Mouse (Mus musculus): ENCODE results near the gene Gm37240.

Gene Gm37240

GRCm38 (mm10) chr3:85140488-85140887 is 746.8 kb downstream of the Gm37240 start:
- no peak for DNase-seq (ENCODE audit: low spot score in 2 of 2)

DNA sequence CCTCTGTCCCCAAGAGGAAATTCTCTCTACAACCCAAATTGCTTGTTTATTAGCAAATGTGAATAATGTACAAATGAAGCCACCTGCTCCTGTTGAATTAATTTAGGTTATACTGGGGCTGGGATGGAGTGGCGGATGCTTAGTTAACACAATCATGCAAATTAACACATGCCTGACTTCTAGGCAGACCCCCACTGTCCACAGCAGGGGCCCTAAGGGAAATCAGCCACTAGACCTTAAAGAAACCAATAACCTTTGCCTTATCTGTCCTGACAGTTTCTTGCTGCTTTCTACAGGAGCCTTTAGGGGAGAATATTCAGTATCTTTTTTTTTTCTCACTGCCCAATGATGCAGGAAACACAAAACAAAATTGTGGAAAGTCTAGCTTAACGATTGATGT is 748.9 kb downstream of the Gm37240 start:
- no peak for DNase-seq (ENCODE audit: low spot score in 2 of 2)

DNA sequence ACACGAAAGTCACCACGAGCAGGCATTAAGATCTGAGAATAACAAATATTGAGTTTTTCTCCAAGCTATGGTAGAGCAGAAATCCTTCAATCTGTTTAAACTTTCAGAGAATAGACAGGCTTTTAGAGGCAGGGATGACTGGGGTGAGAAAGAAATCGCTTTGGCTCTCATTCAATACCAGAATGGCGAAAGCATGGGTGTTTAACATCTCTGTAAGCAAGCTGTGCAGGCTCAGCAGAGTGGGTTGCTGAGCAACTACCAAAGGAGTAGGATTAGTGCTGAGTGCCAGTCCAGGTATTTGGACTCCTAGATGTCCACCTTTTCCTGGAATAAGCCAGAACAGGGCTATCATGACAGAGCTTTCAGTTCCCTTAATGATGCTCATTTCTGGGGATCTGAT is 753.8 kb downstream of the Gm37240 start:
- DNase-seq (ENCODE audit: low spot score in 2 of 2): no peak

GRCm38 (mm10) chr3:85131878-85132277 is 755.4 kb downstream of the Gm37240 start:
- no peak for DNase-seq (ENCODE audit: low spot score in 2 of 2)

DNA sequence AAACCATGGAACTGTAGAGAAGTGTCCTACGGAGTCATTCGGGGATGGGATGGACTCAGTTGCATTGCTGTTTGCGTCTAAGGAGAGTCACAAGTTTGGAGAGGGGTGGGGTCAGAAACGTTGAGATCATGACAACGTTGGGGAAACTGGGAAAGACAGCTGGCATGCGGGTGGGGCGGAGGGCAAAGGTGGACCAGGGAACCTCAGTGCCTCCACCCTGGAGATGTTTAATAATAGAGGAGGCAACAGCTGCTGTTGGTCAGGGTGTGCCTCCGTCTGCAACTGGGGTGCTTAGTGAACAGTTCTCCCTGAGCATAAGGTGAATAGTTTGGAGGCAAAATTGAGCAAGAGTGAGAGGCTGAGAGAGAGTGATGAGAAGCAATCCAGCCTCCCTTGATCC is 758.8 kb downstream of the Gm37240 start:
- no peak for DNase-seq (ENCODE audit: low spot score in 2 of 2)

DNA sequence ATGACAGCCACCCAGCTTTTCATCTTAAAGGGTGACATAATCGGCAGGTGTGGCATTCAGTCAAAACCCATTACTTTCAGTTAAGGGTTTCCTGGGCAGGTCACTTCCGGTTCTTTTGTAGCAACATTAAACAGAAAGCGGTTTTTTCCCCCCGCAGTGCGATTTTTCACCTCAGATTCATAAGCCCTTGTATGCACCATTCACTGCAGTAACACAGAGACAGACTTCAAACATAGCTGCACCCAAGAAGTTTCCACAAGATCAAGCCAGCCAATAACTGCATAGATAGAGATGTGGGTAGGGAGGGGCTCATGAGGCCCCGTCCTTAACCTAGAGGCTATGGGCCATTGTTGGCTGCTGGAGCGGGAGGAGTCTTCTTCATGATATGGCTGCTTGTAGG is 760.3 kb downstream of the Gm37240 start:
- DNase-seq (ENCODE audit: low spot score in 2 of 2): peak; percentile 31 to 45

GRCm38 (mm10) chr3:85125471-85125870 is 761.8 kb downstream of the Gm37240 start:
- DNase-seq (ENCODE audit: low spot score in 2 of 2): no peak

GRCm38 (mm10) chr3:85124924-85125323 is 762.4 kb downstream of the Gm37240 start:
- DNase-seq (ENCODE audit: low spot score in 2 of 2): no peak

DNA sequence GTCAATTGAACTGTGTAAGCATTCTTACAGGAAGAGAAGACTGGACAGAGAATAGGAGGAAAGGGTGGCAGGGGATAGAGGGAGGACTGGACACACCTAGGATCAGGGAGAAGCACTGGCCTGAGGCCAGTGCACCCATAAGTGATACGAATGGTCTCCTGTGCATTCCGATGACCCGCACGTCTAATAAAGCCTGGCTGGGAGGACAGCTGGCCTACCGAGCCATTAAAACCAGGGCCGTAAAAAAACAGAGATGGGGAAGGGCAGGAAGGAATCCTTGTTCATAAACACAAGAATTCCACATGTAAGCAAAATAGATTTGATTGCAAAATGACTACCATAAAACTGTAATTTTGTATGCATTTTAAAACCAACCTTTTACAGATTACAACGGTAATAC is 762.9 kb downstream of the Gm37240 start:
- DNase-seq (ENCODE audit: low spot score in 2 of 2): no peak

- no peak for DNase-seq (ENCODE audit: low spot score in 2 of 2)
These were observed 769.6 kb downstream of the Gm37240 start for GRCm38 (mm10) chr3:85117702-85118101.

DNA sequence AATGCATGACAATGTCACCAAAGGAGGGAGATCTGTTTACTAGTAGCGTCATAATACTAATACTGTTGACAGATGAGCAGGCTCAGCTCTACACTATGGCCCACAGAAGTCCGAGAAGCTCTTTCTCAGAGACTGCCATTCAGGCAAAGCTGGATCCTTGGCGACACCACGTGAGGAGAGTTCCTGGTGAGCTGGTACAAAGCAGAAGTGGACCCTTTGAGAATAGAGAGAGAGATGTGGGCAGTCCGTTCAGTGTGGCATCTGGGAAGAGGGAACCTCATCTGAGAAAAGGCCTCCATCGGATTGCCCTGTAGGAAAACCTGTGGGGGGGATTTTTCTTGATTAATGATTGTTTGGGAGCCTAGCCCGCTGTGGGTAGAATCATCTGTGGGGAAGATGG is 770.3 kb downstream of the Gm37240 start:
- DNase-seq (ENCODE audit: low spot score in 2 of 2): no peak

DNA sequence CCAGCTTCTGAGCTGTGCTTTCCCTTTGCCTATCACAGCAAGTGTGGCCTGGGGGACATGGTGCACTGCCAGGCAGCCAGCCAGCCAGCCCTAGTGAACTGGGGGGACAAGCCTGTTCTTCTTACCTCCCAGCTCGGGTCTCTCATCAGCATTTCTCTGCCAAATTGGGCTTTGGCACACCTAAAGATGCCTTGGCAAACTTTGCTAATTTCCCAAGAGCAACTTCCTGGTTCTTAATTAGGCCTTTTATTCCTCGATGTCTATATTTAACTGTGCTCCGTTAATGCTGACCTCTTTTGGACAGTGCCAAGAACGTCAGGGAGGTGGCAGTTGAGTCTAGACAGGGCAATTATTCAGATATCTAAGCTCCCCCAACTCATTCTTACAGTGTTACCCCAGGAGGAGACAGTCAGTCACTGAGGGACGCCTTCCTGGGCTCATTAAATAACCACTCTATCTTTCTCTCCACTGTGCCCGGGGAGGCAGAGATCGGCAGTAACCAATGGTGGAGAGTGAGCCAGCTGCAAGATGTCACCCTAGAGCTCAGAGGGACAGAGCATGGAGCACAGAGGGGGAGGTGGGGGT is 771.3 kb downstream of the Gm37240 start:
- DNase-seq (ENCODE audit: low spot score in 2 of 2): no peak

DNA sequence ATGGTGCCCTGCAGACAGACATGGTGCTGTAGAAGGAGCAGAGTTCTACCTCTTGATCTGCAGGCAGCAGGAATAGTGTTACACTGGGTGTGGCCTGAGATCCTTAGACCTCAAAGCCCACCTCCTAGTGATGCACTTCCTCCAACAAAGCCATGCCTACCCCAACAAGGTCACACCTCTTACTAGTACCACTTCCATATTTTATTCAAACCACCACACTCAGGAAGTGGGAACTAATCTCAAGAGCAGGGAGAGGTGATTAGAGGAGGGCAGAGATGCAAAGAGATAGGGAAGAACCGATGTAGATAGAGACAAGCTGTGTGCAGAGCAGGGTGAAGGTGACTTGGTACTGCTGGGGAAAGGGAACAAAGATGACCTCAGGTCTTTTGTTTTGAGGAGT is 773.8 kb downstream of the Gm37240 start:
- no peak for DNase-seq (ENCODE audit: low spot score in 2 of 2)

- no peak for DNase-seq (ENCODE audit: low spot score in 2 of 2)
These were observed 776.6 kb downstream of the Gm37240 start for GRCm38 (mm10) chr3:85110762-85111161.

DNA sequence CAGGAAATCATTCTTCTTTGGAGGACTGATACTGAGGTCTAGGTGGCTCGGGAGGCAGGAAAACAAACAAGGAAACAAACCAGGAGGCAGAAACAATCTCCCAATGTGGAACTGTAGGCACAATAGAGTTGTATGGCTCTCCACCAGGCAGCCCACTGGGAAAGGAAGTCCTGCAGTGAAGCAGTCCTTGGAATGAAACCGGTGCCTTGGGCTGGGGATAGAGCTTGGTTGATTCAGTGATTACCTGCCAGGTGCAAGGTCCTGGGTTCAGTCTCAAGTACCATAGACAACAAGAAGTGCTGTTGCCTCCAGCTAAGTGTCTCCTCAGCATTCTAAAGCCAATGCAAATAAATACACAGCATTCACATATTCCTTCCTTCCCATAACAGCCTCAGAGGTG is 778.1 kb downstream of the Gm37240 start:
- no peak for DNase-seq (ENCODE audit: low spot score in 2 of 2)

- DNase-seq (ENCODE audit: low spot score in 2 of 2): no peak
These were observed 778.9 kb downstream of the Gm37240 start for GRCm38 (mm10) chr3:85108396-85108795.

- no peak for DNase-seq (ENCODE audit: low spot score in 2 of 2)
These were observed 780.4 kb downstream of the Gm37240 start for GRCm38 (mm10) chr3:85106956-85107355.

DNA sequence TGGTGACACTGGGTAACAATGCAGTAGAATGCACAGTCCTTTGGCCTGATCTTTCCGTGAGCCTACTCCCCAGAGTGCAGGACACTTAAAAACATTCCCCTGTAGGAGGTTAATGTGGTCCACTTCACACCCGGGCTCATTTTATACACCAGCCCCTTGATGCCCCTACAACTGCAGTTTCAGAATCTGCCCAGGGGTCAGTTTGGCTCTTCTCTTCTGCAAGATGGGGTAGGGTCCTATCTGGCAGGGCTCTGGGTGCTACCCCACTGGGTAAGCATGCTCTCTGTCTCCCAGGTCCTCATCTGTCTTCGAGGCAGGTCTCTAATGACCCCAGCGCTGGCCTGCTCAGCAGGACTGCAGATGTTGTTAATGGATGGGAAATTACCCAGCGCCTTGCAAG is 783.0 kb downstream of the Gm37240 start:
- DNase-seq (ENCODE audit: low spot score in 2 of 2): no peak

- no peak for DNase-seq (ENCODE audit: low spot score in 2 of 2)
These were observed 806.3 kb downstream of the Gm37240 start for GRCm38 (mm10) chr3:85080882-85081558.

DNA sequence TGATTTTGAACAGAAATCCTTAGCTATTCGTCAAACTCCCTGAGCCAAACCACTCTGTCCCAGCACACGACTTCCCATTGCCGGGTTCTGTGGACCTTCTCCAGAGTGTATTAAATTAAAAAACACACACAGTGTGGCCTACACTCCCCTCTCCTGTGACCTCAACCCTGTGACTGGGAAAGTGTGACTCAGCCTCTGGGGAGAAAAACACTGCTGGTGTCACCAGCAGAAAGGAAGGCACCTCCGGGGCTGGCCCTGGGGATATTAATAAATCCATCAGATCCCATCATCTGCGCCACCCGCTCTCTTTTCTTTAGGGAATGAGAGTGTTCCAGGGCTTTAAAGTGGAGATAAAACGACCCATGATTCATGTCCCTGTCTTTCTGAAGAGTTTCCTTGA is 823.2 kb downstream of the Gm37240 start:
- no peak for DNase-seq (ENCODE audit: low spot score in 2 of 2)

DNA sequence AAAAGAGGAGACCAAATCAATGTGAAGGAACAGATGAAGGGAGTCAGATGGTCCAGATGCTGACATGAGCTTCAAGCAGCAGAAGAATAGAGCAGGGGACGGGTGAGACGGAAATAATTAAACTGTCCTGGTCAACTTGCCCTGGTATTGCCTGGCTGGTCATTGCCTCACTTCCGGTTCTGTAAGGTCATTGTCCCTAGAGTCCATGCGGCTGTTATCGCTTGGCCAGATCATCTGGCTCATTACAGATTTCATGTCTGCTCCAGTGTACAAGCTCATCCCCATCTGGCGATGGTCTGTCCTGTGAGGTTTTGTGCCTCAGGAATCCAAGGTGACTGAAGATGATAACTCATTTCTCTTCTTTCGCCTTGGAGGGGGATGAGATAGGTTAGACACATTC is 827.2 kb downstream of the Gm37240 start:
- no peak for DNase-seq (ENCODE audit: low spot score in 2 of 2)

GRCm38 (mm10) chr3:85057245-85057644 is 830.1 kb downstream of the Gm37240 start:
- no peak for DNase-seq (ENCODE audit: low spot score in 2 of 2)

DNA sequence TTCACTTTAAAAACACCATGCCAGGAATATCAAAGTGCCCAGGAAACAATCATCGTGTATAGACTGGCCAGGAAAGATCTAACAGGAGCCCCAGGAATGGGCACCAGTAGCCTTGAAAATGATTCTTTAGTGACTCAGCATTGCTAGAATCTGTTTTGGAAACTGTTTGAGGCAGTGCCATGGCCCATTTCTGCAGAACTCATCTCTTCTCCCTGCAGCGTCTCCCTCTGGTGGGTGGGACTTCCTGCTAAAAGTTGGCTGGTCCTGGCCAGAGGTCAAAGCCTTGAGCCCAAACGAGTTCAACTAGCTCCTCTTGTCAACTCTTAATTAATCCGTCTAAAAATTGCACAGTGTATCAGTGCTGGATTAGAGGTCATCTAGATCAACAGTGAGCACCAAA is 833.8 kb downstream of the Gm37240 start:
- no peak for DNase-seq (ENCODE audit: low spot score in 2 of 2)

GRCm38 (mm10) chr3:85052196-85052595 is 835.1 kb downstream of the Gm37240 start:
- no peak for DNase-seq (ENCODE audit: low spot score in 2 of 2)

All from spleen, postnatal 36 days (tissue).